Comparison of ENCODE assay signal across 16 mouse cellular contexts in genomic region chr1:66837207-66837606, GRCm38 (mm10).
"Had no signal": no experiment of that assay in that cellular context is flagged by ENCODE, and none has a peak within 500 bp of the region (broad histone marks: within the 10 kb centered on the region; RNA-seq: fewer than 3 reads in every experiment).

No protein-coding gene starts in this region.

- H3K27me3 ChIP-seq: lung, embryonic 15.5 days; megakaryocyte, embryonic 14.5 days; midbrain, embryonic 12.5 days; midbrain, embryonic 15.5 days; neural tube, embryonic 12.5 days; stomach, embryonic 15.5 days had no signal

- H3K4me2 ChIP-seq: lung, embryonic 15.5 days; midbrain, embryonic 12.5 days; midbrain, embryonic 15.5 days; neural tube, embryonic 12.5 days; stomach, embryonic 15.5 days had no signal

- H3K4me1 ChIP-seq: megakaryocyte, embryonic 14.5 days; midbrain, embryonic 15.5 days; neural tube, embryonic 12.5 days had no signal

- ATAC-seq: lung, postnatal 0 days; midbrain, embryonic 15.5 days had no signal

- H3K9me3 ChIP-seq: lung, embryonic 15.5 days; megakaryocyte, embryonic 14.5 days; midbrain, embryonic 12.5 days; midbrain, embryonic 15.5 days; neural tube, embryonic 12.5 days; stomach, embryonic 15.5 days had no signal

- H3K4me3 ChIP-seq: lung, embryonic 15.5 days; megakaryocyte, embryonic 14.5 days; midbrain, embryonic 12.5 days; midbrain, embryonic 15.5 days; neural tube, embryonic 12.5 days; stomach, embryonic 15.5 days had no signal

- H3K9ac ChIP-seq: lung, embryonic 15.5 days; midbrain, embryonic 12.5 days; midbrain, embryonic 15.5 days; neural tube, embryonic 12.5 days; stomach, embryonic 15.5 days had no signal

- DNase-seq: lung, adult 2 months; lung, postnatal 14 days; lung, postnatal 36 days; right cerebral cortex, postnatal 14 days; thymus, adult 2 months; thymus, postnatal 25 days; thymus, postnatal 4 days had no signal

- H3K36me3 ChIP-seq: midbrain, embryonic 12.5 days; midbrain, embryonic 15.5 days; neural tube, embryonic 12.5 days had no signal

- H3K27ac ChIP-seq: lung, embryonic 15.5 days; macrophage; midbrain, embryonic 12.5 days; midbrain, embryonic 15.5 days; neural tube, embryonic 12.5 days; stomach, embryonic 15.5 days; stomach, postnatal 0 days had no signal
